Mouse (Mus musculus) kidney, postnatal 36 days (tissue): Measurements from ENCODE around the gene Mknk2.
"Not testable (repeated sequence)": the region's sequence is repeated elsewhere in the genome, so short reads cannot be mapped to it uniquely, and the experiment has no call there.

Experiments used
- DNase-seq, 2 experiments: peaks; one replicate each; pipeline ENCODE4 v3.0.0; 2021 to 2022; ENCODE audit warnings: mixed read lengths in 2 of 2

Gene Mknk2

DNA sequence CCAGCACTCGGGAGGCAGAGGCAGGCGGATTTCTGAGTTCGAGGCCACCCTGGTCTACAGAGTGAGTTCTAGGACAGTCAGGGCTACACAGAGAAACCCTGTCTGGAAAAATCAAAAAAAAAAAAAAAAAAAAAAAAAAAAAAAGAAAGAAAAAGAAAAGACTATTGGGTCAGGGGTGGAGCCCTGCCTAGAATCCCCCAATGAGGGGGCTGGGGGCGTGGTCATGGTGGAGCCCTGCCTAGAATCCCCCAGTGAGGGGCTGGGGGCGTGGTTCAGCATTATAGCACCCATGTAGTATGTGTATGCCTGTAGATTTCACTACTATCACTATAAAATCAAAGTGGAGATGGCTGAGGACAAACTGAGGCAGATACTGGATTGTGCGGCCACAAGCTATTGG is 28.0 kb downstream of the Mknk2 start:
- DNase-seq: not testable (repeated sequence)

DNA sequence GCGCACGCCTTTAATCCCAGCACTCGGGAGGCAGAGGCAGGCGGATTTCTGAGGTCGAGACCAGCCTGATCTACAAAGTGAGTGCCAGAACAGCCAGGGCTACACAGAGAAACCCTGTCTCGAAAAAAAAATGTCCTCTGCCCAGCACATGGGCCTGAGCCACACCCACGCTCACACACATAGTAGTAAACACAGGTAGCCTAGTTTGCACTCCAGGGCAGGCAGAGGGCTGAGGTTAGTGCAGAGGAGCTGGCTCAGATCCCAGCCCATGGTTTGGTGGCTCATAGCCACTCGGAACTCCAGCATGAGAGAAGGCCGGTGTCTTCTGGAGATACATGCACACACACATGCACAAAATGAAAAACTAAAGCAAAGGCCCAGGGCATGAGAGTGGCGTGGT is 31.0 kb downstream of the Mknk2 start:
- DNase-seq: peak in 1 of 2 experiments; percentile 48

DNA sequence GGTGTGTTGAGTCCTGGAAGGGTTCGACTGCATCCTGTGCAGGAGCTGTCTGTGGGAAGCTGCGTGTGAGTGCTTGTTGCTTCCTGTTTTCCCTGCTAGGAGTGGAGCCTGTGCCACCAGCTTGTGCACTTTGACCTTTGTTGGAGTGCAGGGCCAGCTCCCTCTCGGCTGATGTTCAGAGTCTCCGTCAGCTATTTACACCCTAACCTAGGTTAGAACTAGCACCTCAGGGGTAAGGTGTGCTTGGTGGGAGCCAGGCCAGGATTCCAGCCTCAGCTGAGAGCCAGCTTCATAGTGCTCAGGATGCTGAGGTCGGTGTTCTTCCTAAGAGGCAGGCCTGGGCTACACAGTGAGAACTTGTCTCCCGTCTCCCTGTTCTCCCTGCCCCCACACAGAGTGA is 42.6 kb downstream of the Mknk2 start:
- DNase-seq: peak; percentile 70

DNA sequence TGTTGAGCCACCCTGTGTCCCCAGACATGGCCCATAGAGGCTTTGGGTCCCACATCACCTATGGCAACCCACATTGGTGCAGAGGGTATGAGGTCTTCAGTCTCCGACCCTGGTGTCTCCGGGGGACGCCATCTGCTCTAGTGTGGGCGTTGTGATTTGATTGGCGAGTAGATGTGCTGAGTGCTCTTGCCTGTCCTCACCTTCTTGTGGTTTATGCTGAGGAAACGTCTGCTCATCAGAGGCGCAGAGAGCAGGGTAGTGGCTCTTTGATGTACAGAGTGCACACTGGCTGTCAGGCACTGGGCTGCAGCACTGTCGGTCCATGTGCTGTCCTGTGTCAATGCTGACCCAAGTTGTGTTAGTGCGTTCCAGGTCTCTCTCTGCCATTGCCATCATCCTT is 49.0 kb downstream of the Mknk2 start:
- DNase-seq: no peak

DNA sequence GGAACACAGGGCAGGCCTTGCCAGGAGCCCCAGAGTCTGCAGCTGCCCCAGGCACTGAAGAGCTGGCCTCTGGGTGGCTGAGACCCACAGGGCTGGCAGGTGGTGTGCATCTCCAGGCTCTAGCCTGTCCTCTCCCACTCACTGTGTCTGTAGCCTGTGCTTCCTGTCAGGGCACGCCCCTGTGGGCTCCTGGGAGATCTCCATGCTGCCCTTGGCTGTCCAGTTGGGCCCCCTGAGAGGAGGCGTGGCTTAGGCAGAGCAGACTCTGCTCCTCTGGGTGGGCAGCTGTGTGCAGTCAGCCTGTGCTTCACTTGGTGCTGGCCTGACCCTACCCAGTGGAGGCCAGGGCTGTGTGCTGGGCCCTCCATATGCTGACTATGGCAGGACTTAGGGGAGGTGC is 50.2 kb downstream of the Mknk2 start:
- peak; percentile 51 to 54 for DNase-seq

DNA sequence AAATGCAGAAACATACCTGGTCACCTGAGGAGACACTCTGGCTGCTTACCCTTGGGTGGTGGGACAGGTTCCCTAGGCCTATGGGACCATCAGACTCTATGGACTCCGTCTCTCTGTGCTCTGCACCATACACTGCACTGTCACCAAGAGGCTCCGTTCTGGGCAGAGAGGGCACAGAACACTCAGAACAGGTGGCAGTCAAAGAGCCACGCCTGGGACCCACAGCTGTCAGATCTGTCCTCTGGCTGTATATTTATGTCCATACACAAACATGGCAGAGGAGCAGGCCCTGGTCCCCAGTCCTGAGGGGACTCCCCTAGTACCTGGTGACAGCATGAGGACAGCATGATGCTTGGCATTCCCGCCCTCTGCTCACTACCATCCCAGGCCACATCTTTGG is 52.1 kb downstream of the Mknk2 start:
- DNase-seq: no peak

DNA sequence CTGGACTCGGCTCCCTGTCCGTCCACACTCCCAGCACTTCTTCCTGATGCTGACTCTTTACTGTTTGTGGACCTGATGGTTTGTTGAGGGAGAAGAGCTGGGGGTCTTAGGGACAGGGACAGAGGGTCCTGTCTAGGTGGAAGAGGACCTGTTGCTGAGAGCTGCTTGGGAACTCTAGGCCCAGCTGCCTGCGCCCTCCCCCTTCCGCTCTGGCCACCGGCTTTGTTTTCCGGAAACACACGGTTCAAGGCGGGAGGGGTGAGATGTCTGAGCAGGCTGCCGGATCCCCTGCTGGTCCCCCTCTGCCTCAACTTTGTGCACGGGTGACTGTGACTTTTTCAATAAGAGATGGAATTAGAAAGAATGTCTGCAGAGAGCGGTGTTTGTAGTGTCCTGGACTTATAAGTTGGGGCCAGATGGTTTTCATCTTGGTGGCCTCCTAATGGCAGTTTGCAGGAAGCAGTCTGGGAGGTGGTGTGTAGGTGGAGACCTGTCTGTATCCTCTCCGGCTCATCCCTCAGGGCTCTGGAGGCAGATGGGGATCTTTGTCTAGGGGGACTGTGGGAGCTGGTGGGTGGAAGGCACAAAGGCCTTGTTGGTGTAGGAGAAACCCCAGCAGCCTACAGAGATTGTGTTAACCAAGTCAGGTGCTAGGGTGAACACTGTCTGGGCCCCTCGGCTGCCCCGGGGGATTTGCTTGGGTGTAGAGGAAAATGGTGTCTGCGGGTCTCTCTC is 54.3 kb downstream of the Mknk2 start:
- peak; percentile 72 to 84 for DNase-seq

DNA sequence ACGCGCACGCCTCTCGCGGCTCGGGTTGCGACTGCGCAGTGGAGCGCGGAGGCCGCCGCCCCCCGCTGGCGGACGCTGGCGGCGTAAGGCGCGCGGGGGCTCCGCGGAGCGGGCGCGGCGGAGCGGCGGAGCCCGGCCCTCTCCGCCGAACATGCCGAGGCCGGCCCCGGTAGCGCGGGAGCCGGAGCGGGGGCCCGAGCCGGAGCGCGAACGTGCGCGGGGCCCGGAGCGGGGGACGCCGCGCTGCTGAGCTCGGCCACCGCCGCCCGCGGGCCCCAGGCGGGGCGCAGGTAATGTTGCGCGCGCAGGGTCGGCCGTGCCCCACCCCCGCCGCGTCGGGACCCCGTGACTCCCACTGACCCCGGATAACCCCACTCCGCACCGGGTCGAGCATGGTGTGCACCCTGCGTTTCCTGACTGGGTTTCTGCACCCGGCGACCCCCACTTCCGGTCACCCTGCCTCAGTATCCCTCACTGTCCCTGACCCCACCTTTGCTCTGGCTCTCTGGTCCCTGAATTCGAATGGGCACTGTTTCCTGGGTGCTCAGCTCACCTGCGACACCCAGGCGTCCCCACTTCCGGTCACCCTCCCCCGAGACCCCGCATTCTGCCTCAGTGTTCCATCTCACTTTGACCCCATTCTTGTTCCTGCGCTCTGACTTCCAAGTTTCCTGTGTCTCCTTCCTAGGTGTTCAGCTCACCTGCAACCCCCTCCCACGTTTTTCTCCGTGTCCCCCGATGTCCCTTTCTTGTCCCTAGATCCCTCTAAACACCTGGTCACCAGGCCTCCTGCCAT is 55.1 kb downstream of the Mknk2 start, which contains the start of gene Csnk1g2:
Csnk1g2 (plus strand) TSS at position 178 of the 796 bp plus-strand sequence.
- peak; percentile 29 to 72 for DNase-seq

DNA sequence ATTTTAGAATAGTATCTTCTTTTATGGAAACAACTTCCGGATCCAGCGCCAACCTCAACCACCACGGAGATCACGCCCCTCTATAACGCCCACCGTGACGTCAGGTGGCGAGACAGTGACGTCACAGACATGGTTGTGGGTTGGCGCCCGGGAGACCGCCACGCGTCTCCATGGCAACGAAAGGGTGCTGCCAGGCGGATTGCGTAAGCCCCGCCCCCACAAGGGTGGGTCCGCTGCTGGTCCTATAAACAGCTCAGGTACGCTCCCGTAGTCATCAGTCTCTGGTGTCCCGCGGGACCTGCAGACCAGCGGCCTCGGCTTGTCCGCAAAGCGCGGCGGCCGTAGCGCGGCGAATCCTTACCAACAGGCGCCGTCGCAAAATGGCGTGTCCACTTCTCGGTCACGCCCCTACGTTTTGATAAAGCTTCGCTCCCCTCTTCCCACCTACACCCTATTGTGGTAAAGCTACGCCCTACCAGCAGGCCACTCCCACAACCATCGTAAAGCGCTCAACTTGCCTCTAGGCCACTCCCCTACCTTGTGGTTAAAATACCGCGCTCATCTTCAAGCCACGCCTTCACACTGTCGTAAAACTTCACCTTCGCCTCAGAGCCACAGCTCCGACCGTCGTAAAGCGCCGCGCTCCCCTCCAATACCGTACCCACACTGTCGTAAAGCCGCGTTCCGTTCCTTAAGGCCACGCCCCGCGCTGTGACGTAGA is 55.8 kb downstream of the Mknk2 start:
- DNase-seq: peak; percentile 100

DNA sequence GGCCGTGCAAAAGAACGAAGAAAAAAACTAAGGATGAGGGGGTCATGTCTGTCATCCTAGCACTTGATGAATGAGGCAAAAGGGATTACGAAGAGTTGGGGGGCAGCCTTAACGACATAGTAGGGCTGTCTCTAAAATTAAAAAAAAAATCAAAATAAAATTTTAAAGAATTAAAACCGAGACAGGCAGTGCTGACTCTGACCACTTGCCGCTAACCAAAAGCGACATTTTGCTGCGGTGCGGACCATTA is 56.3 kb downstream of the Mknk2 start:
- no peak for DNase-seq

DNA sequence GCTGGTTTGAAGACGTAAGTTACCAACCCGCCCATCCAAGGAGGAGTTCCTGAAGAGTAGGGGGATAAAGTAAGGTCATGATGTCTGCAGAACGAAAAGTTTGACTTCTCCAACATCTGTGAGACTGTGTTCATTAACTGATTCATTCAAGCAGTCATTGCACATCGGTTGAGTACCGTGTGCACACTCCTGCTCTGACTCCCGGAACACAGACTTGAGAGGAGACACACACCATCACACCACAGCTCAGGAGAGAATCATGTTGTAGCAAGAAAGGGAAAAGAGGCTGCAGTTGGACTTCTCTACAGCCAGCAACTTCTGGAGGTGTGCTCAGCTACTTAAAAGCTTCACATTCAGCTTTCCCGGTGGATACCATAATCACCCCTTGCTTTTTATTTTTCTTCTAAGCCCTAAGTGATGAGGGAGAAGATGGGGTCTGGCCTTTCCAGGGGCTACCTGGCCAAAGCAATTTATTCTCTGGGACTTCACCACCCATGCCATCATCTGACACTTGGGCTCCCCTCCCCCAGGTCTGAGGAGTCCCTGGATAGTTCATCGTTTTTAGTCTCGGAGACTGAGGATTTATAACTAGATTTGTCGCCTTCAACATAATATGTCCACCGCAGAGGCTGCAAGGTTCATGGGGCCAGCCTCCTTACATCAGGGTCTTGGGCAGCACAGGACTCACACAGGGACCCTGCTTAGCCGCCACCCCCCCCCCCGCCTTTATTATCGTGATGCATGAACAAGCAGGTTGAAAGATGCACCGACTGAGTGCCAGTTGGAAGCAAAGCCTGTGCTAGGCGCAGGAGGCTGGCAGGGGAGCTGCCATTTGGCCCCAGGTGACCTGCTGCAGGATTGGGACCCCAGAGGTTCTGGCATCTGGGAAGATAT is 56.9 kb downstream of the Mknk2 start:
- no peak for DNase-seq

DNA sequence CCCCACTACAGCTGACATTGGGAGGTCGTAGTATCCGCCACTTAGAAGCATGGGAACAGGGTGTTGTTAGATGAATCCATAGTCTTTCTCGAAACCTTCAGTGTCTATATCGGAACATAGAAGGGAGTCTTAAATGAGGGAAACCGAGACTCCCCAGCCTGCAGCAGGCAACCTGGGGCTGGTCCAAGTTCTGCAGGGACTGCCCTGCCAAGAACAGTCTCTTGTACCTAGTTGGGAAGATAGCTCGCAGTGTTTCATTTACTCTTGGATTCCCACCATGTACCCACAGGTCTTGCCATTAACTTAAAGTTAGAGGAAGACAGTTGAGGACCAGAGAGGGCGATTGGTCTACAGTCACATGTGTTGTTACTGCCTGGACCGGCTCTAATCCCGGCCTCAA is 57.5 kb downstream of the Mknk2 start:
- DNase-seq: no peak

DNA sequence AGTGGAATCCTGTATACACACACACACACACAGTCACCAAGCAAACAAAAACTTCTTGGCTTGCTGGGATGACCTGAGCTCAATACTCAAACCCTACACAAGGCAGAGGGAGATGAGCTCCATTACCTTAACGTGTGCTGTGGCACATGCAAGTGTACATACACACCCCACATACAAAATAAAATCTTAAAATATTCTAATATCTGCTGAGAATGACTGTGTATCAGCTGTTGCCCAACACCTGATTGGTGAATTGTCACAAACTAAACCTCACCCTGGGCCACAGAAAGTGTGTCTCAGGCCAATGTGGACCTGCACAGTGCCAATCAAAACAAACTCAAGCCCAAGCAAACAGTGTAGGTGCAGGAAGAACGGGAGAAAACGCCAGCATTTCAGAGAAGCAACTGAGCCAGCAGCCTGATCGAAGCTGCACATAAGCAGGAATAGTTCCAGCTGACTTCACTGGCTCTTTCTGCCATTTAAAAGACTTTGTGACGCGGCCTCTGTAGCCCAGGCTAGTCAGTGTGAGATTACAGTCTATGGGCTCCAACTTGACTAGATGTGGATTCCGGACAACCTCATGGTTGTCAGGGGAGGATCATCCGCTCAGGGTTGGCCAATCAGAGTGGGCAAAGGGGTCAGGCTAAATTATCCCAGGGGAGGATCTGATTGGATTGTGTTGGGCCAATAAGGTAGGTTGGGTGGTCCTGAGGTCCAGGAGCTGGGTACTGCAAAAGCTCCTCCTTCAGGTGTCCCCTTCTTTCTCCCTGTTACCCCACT is 58.3 kb downstream of the Mknk2 start:
- DNase-seq: no peak

DNA sequence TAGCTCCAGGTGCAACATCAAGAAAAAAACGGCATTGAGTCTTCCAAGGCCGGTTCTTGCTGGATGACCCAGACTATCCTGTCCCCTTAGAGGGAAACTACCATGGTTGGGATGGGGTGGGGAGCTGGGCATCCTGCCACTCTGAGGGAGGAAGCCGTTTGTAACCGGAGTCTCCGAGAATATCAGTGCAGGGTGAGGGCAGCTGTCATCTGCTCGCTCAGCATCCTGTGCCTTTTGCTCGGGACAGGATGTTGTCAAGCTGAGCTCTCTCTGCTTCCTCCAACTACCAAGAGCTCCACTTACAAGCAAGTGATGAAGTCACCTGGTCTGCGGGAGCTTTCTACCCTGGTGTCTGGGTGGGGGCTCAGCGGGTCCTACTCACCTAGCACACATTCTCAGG is 59.7 kb downstream of the Mknk2 start:
- DNase-seq: peak; percentile 75
